Mouse (Mus musculus) neural tube, embryonic 15.5 days (tissue): Measurements from ENCODE around the gene Wnt5b. TPM values are rescaled to one million over a fixed set of nuclear protein-coding genes. Genes with fewer than 3 reads are reported as not detected.

ENCODE experiments used
- ATAC-seq: fragments of 200-750 bp; cut with Nextera tagmentation; 2 replicates; pipeline ENCODE4 v1.8.0; 2017; ENCODE audit warnings: mild to moderate bottlenecking, moderate TSS enrichment, moderate library complexity; ENCODE audit not compliant: low FRiP score
- H3K27ac ChIP-seq: fragments of 300-500 bp; sonication (generic); replicated peaks from 2 replicates; pipeline ENCODE4 v1.5.1; 2015; ENCODE audit warnings: mild to moderate bottlenecking, inconsistent platforms
- H3K27me3 ChIP-seq: fragments of 300-500 bp; sonication (generic); replicated peaks from 2 replicates; pipeline ENCODE4 v1.6.1; 2015; ENCODE audit warnings: inconsistent platforms
- H3K36me3 ChIP-seq: fragments of 300-500 bp; sonication (generic); 2 replicates; pipeline ENCODE4 v1.6.1; 2015; ENCODE audit warnings: inconsistent platforms
- H3K4me1 ChIP-seq: fragments of 300-500 bp; sonication (generic); 2 replicates; pipeline ENCODE4 v1.6.1; 2015; ENCODE audit warnings: inconsistent platforms
- H3K4me2 ChIP-seq: fragments of 300-500 bp; sonication (generic); 2 replicates; pipeline ENCODE4 v1.6.1; 2015; ENCODE audit warnings: inconsistent platforms, mild to moderate bottlenecking, moderate library complexity
- H3K4me3 ChIP-seq: fragments of 300-500 bp; sonication (generic); replicated peaks from 2 replicates; pipeline ENCODE4 v1.5.1; 2015; ENCODE audit warnings: mild to moderate bottlenecking, inconsistent platforms
- H3K9ac ChIP-seq: fragments of 300-500 bp; sonication (generic); replicated peaks from 2 replicates; pipeline ENCODE4 v1.6.1; 2015; ENCODE audit warnings: mild to moderate bottlenecking, inconsistent platforms
- H3K9me3 ChIP-seq: fragments of 300-500 bp; sonication (generic); replicated peaks from 2 replicates; pipeline ENCODE4 v1.6.1; 2016; ENCODE audit warnings: inconsistent platforms
- WGBS: fragments of 180-500 bp; shearing (Covaris S2); methylation state at CpG from one replicate; pipeline ENCODE4 v1.1.7; 2015; ENCODE audit warnings: mixed read lengths; 5-methylcytosine and 5-hydroxymethylcytosine counted together
- polyA plus RNA-seq: library from polyadenylated mRNA; unstranded; fragments of >200 nt; fragmentation: Nextera tagmentation; extraction: Ambion mirVana; gene quantifications from 2 replicates; pipeline ENCODE4 v1.2.1, GENCODE M21; 2015

Gene Wnt5b
- polyA plus RNA-seq, 1 experiment from 2014 or later = 3.6 TPM

DNA sequence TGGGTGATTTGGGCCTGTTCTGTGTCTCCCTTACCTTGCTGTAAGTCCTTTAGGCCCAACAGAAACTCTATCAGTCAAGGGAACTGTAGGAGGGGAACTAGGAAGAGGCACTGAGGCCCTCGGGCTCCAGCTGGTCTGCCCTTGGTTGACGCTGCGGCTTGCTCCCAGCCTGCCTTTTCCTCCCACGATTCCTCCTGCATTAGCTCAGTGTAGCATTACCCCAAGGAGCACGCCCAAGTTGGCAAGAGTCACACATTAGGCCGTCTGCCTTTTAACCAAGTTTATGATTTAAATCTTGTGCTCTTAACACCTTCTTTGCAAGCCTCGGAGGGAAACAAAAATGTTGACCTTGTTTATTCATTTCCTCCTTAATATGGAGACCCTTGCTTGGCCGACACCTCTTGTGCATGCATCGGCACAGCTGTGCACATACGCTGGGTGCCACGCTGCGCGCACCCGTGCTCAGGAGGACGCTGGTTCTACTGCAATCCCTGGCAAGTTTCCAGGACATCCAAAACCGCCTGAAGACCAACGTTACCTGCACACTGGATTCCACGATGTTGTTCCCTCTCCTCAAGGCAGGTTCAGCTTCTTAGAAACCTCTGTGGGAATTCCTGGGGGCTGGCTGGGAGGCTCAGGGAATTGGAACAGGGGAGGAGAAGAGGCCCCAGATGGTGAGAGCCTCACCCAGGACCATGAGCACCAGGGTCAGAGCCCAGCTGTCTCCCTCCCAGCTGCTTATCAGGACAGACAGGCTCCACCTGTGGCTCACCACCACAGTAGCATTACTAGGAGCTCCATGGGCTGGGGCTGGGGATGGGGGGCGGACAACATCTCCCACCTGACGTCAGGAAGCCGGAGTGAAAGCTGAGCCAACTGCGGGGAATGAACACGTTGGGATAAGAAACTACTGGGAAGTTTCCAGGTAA, 21.6 kb upstream of the Wnt5b start:
- Histone ChIP-seq H3K27ac (no peak overlapping the region), H3K4me3 (no peak overlapping the region), H3K9me3 (no peaks in the 10 kb centered on the region), H3K4me2 (no peak overlapping the region), H3K4me1 (peaks cover 4% of the 10 kb centered on the region; the same call in 1 of the 2 replicates), H3K36me3 (no peaks in the 10 kb centered on the region), H3K9ac (no peak overlapping the region), H3K27me3 (no peaks in the 10 kb centered on the region)
- 88% methylated on average over 23 of the region's 23 CpGs for WGBS
- no peak for ATAC-seq

- Histone ChIP-seq H3K4me1 (peaks cover 4% of the 10 kb centered on the region; the same call in 1 of the 2 replicates), H3K36me3 (no peaks in the 10 kb centered on the region), H3K4me2 (no peak overlapping the region), H3K4me3 (no peak overlapping the region), H3K27me3 (no peaks in the 10 kb centered on the region), H3K9ac (no peak overlapping the region), H3K27ac (no peak overlapping the region), H3K9me3 (no peaks in the 10 kb centered on the region)
- 81% methylated on average over 10 of the region's 10 CpGs for WGBS
- no peak for ATAC-seq
Observed at GRCm38 (mm10) chr6:119562558-119562957, 18.4 kb upstream of the Wnt5b start.

DNA sequence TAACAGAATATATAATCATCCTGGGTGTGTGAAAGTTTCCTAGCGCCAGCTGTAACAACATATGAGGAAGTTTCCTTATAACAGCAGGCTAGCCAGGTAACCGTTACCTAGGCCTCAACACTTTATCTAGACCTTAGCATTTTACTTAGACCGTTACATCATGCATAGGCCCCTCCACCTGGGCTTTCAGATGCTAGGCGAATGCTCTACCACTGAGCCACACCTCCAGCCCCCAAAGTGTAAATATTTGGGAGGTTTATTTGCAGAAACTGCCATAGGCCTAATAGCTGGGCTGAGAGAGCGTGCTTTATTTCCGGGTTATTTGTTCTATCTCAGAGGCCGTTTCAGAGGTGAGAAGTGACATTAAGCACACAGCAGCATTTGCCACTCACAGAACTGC, 14.7 kb upstream of the Wnt5b start:
- no peak for ATAC-seq
- Histone ChIP-seq H3K4me1 (no peaks in the 10 kb centered on the region), H3K27ac (no peak overlapping the region), H3K4me2 (no peak overlapping the region), H3K9ac (no peak overlapping the region), H3K36me3 (no peaks in the 10 kb centered on the region), H3K9me3 (no peaks in the 10 kb centered on the region), H3K27me3 (no peaks in the 10 kb centered on the region), H3K4me3 (no peak overlapping the region)
- WGBS = 77% methylated on average over 7 of the region's 7 CpGs

DNA sequence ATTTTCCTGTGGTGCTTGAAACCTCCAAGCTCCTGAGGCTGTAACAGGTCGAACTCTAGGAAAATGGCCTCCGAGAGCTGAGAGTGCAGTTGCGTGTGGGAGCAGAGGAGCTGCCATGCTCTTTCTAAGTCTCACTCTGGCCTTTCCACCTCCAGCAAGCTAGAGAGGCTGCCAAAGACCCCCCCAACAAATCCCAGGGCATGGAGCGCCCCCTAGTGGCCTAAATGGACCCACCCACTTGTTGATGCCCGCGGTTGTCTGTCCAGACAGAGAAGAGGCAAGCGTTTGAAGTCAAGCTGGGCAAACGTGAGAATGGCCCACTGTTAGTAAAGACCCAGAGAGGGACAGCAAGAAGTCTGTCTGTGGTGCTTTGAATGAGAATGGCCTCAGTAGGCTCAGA, 10.3 kb upstream of the Wnt5b start:
- H3K9ac ChIP-seq = no peak overlapping the region
- 69% methylated on average over 8 of the region's 8 CpGs for WGBS
- no peak for ATAC-seq

GRCm38 (mm10) chr6:119544518-119544864, 344 bp upstream of the Wnt5b start:
- H3K27ac ChIP-seq = no peak overlapping the region
- H3K4me2 ChIP-seq = peak overlapping the region; percentile 96
- peaks cover 13% of the 10 kb centered on the region for H3K4me1 ChIP-seq
- peak; percentile 58; the same call in 1 of the 2 replicates for ATAC-seq
- H3K4me3 ChIP-seq = peak overlapping the region; percentile 64
- WGBS = under 1% methylated on average over 14 of the region's 14 CpGs
- peak overlapping the region; percentile 47 for H3K9ac ChIP-seq
- peaks cover 16% of the 10 kb centered on the region for H3K27me3 ChIP-seq
- H3K9me3 ChIP-seq = 0 out of 2 replicates have a peak, but pooled peaks cover 3% of the 10 kb centered on the region
- no peaks in the 10 kb centered on the region for H3K36me3 ChIP-seq

More for the DNA sequence above, 10.3 kb upstream of the Wnt5b start:
- H3K4me2 ChIP-seq = no peak overlapping the region
- no peaks in the 10 kb centered on the region for H3K27me3 ChIP-seq
- no peak overlapping the region for H3K27ac ChIP-seq
- H3K4me1 ChIP-seq = no peaks in the 10 kb centered on the region
- no peaks in the 10 kb centered on the region for H3K9me3 ChIP-seq
- no peaks in the 10 kb centered on the region for H3K36me3 ChIP-seq
- no peak overlapping the region for H3K4me3 ChIP-seq

DNA sequence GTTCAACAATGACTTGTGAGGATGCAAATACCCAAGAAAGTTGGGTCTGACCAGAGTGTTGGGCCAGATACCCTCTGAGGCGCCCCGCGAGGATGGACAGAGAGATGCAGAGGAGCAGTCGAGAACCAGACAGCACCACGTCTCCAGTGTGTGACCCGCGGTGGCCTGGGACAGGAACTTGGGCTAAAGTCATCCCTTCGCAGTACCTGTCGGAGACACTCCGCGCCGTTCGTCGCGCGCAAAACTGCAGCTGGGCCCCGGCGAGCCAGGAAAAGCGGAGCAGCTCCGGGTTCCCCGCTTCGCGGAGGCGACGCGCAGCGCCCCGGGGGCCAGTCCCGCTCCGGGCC, 718 bp downstream of the Wnt5b start:
- WGBS = under 1% methylated on average over 30 of the region's 30 CpGs
- H3K27ac ChIP-seq = no peak overlapping the region
- H3K4me2 ChIP-seq = peak overlapping the region; percentile 96
- H3K9ac ChIP-seq = peak overlapping the region; percentile 47
- H3K36me3 ChIP-seq = no peaks in the 10 kb centered on the region
- 0 out of 2 replicates have a peak, but pooled peaks cover 3% of the 10 kb centered on the region for H3K9me3 ChIP-seq
- peak overlapping the region; percentile 64 for H3K4me3 ChIP-seq
- peak; percentile 36; the same call in 1 of the 2 replicates for ATAC-seq
- H3K27me3 ChIP-seq = peaks cover 16% of the 10 kb centered on the region
- peaks cover 13% of the 10 kb centered on the region for H3K4me1 ChIP-seq

GRCm38 (mm10) chr6:119535867-119536266, 8.3 kb downstream of the Wnt5b start:
- Histone ChIP-seq H3K9me3 (no peaks in the 10 kb centered on the region), H3K9ac (no peak overlapping the region), H3K27me3 (no peaks in the 10 kb centered on the region), H3K4me1 (no peaks in the 10 kb centered on the region), H3K4me3 (no peak overlapping the region), H3K36me3 (no peaks in the 10 kb centered on the region), H3K4me2 (no peak overlapping the region), H3K27ac (no peak overlapping the region)
- no peak for ATAC-seq
- WGBS = 76% methylated on average over 12 of the region's 12 CpGs

DNA sequence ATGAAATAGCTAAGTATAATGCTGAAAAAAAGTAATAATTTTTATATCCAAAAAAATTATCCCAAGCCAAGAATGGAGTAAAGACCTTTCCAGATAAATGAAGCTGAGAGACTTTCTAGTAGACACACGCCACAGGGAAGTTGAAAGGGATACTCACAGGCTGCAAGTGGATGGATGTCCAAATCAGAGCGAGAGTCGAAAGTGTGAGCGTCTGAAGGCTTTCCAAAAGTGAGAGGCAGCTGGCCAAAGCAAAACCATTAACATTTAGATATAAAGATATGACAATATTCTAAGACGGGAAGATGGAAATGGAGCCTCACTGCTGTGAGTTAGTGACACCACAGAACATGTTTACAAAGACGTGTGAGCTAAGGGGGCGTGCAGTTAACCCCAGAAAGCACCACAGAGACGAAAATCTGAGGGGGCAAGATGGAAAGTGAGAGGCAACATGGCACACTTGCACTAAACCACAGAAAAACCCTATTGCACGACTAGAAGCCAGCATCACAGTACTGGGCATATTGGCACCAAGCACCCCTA, 10.9 kb downstream of the Wnt5b start:
- no peak overlapping the region for H3K27ac ChIP-seq
- no peak overlapping the region for H3K9ac ChIP-seq
- WGBS = 84% methylated on average over 9 of the region's 9 CpGs
- H3K4me3 ChIP-seq = no peak overlapping the region
- H3K36me3 ChIP-seq = no peaks in the 10 kb centered on the region
- no peaks in the 10 kb centered on the region for H3K27me3 ChIP-seq
- H3K4me2 ChIP-seq = no peak overlapping the region
- no peaks in the 10 kb centered on the region for H3K9me3 ChIP-seq
- no peak for ATAC-seq
- H3K4me1 ChIP-seq = no peaks in the 10 kb centered on the region

GRCm38 (mm10) chr6:119529659-119530058, 14.5 kb downstream of the Wnt5b start:
- no peak for ATAC-seq
- no peaks in the 10 kb centered on the region for H3K9me3 ChIP-seq
- no peak overlapping the region for H3K4me2 ChIP-seq
- H3K27me3 ChIP-seq = no peaks in the 10 kb centered on the region
- H3K4me3 ChIP-seq = no peak overlapping the region
- WGBS = 92% methylated on average over 3 of the region's 3 CpGs
- no peak overlapping the region for H3K27ac ChIP-seq
- no peaks in the 10 kb centered on the region for H3K4me1 ChIP-seq
- H3K36me3 ChIP-seq = no peaks in the 10 kb centered on the region
- H3K9ac ChIP-seq = no peak overlapping the region

GRCm38 (mm10) chr6:119526498-119526897, 17.6 kb downstream of the Wnt5b start:
- Histone ChIP-seq H3K36me3 (no peaks in the 10 kb centered on the region), H3K4me3 (no peak overlapping the region), H3K9ac (no peak overlapping the region), H3K27ac (no peak overlapping the region), H3K27me3 (no peaks in the 10 kb centered on the region), H3K4me1 (peaks cover 5% of the 10 kb centered on the region), H3K9me3 (no peaks in the 10 kb centered on the region), H3K4me2 (no peak overlapping the region)
- 75% methylated on average over 5 of the region's 5 CpGs for WGBS
- ATAC-seq = no peak

GRCm38 (mm10) chr6:119521931-119522391, 22.2 kb downstream of the Wnt5b start:
- H3K36me3 ChIP-seq = no peaks in the 10 kb centered on the region
- peaks cover 5% of the 10 kb centered on the region for H3K4me1 ChIP-seq
- 32% methylated on average over 3 of the region's 3 CpGs for WGBS
- no peak overlapping the region for H3K4me3 ChIP-seq
- ATAC-seq = no peak
- H3K4me2 ChIP-seq = no peak overlapping the region
- no peaks in the 10 kb centered on the region for H3K9me3 ChIP-seq
- 0 out of 2 replicates have a peak overlapping the region, but pooled peaks have one; percentile 5 for H3K27ac ChIP-seq
- no peaks in the 10 kb centered on the region for H3K27me3 ChIP-seq
- H3K9ac ChIP-seq = no peak overlapping the region

DNA sequence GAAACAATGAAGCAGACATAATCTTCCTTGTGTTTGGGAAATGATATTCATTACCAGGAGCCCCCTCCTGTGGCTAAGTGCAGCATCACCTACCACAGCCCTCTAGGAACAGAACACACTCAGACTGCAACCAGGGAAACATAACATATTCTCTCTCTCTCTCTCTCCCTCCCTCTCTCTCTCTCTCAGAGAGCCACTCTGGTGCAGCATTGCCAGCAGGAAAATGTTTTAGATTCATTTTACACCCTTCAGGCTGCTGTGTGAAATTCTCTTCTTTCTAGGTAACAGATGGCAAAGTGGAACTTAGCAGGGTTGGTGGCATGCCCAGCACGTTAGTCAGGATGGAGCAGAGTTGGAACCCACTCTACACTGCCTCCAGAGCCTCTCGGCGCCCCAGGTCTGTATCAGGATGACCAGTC, 22.7 kb downstream of the Wnt5b start:
- 70% methylated on average over 3 of the region's 3 CpGs for WGBS
- no peak for ATAC-seq

More for the DNA sequence above, 22.7 kb downstream of the Wnt5b start:
- H3K9me3 ChIP-seq = no peaks in the 10 kb centered on the region
- H3K27ac ChIP-seq = 0 out of 2 replicates have a peak overlapping the region, but pooled peaks have one; percentile 5
- H3K4me1 ChIP-seq = peaks cover 5% of the 10 kb centered on the region
- no peaks in the 10 kb centered on the region for H3K27me3 ChIP-seq
- H3K9ac ChIP-seq = no peak overlapping the region
- H3K4me2 ChIP-seq = no peak overlapping the region
- no peak overlapping the region for H3K4me3 ChIP-seq
- H3K36me3 ChIP-seq = no peaks in the 10 kb centered on the region
